Mouse (Mus musculus) heart, postnatal 4 days (tissue): ENCODE results near the gene Kctd14. TPM values are rescaled to one million over a fixed set of nuclear protein-coding genes. Genes with fewer than 3 reads are reported as not detected.

Experiments used
- DNase-seq: peaks from one replicate; pipeline ENCODE4 v3.0.0; 2021
- total RNA-seq, 2 experiments: library from RNA; stranded (reverse); gene quantifications; 2 replicates each; pipeline ENCODE4 v1.2.3; 2021

The Kctd14 gene
- total RNA-seq, 2 experiments from 2014 or later: 0.36 to 0.50 TPM

GRCm38 (mm10) chr7:97446171-97446925 is 4.8 kb upstream of the Kctd14 start:
- peak; percentile 93 for DNase-seq

GRCm38 (mm10) chr7:97447050-97447531 is 4.0 kb upstream of the Kctd14 start:
- DNase-seq: peak; percentile 5

- no peak for DNase-seq
These were observed 1.1 kb downstream of the Kctd14 start for GRCm38 (mm10) chr7:97452196-97452595.

GRCm38 (mm10) chr7:97453141-97453921 is 2.2 kb downstream of the Kctd14 start:
- peak; percentile 9 for DNase-seq

GRCm38 (mm10) chr7:97454795-97455194 is 3.7 kb downstream of the Kctd14 start:
- no peak for DNase-seq

- no peak for DNase-seq
These were observed 4.5 kb downstream of the Kctd14 start for GRCm38 (mm10) chr7:97455577-97455976.

GRCm38 (mm10) chr7:97473001-97473400 is 21.9 kb downstream of the Kctd14 start:
- no peak for DNase-seq

GRCm38 (mm10) chr7:97479349-97479748 is 28.2 kb downstream of the Kctd14 start:
- DNase-seq: no peak

- no peak for DNase-seq
These were observed 29.2 kb downstream of the Kctd14 start for GRCm38 (mm10) chr7:97480290-97480689.

- DNase-seq: peak; percentile 92
These were observed 29.8 kb downstream of the Kctd14 start, which contains the start of gene Ints4 for GRCm38 (mm10) chr7:97480821-97481339. Ints4 (plus strand) TSS chr7:97480956.

GRCm38 (mm10) chr7:97483378-97483777 is 32.3 kb downstream of the Kctd14 start:
- DNase-seq: no peak

- DNase-seq: no peak
These were observed 40.0 kb downstream of the Kctd14 start for GRCm38 (mm10) chr7:97491157-97491556.

GRCm38 (mm10) chr7:97492420-97492819 is 41.3 kb downstream of the Kctd14 start:
- peak; percentile 38 for DNase-seq

GRCm38 (mm10) chr7:97495052-97495451 is 43.9 kb downstream of the Kctd14 start:
- DNase-seq: no peak

- peak; percentile 60 for DNase-seq
These were observed 49.6 kb downstream of the Kctd14 start for GRCm38 (mm10) chr7:97500555-97501209.

Other genes starting within 250 kb of the Kctd14 start
- 1 to 10 TPM in 1 of 2 experiments, under 1 TPM in 1; 0.60 to 1.5 TPM for gene Usp35, start 119.3 kb upstream of the Kctd14 start, total RNA-seq
- gene Kctd21, start 119.0 kb upstream of the Kctd14 start, total RNA-seq: 1 to 10 TPM in 1 of 2 experiments, under 1 TPM in 1; 0.92 to 1.1 TPM
- 10 to 100 TPM; 12.5 to 13.4 TPM for gene Alg8, start 79.7 kb upstream of the Kctd14 start, total RNA-seq
- 100 to 1,000 TPM; 507 TPM for gene Ndufc2, start 51.3 kb upstream of the Kctd14 start, total RNA-seq
- 1 to 10 TPM; 4.3 to 6.4 TPM for gene Thrsp, start 33.6 kb upstream of the Kctd14 start, total RNA-seq
- 10 to 100 TPM; 46.4 to 48.9 TPM for gene Ints4, start 29.6 kb downstream of the Kctd14 start, total RNA-seq
- 10 to 100 TPM; 31.4 to 31.8 TPM for gene Aamdc, start 128.2 kb downstream of the Kctd14 start, total RNA-seq
- gene Rsf1, start 128.6 kb downstream of the Kctd14 start, total RNA-seq: 10 to 100 TPM; 18.8 to 19.6 TPM
- gene Clns1a, start 245.3 kb downstream of the Kctd14 start, total RNA-seq: 10 to 100 TPM; 41.6 to 43.4 TPM